Mouse (Mus musculus) forebrain, embryonic 12.5 days (tissue): ENCODE measurements at regions not wholly inside any gene's neighbourhood (a gene's known extent, or its start where the extent isn't known, plus 50 kb on each side); places are given as distances from the start of the nearest gene placed in this dataset.

ENCODE experiments used
- ATAC-seq: fragments of 200-750 bp; cut with Nextera tagmentation; 2 replicates; pipeline ENCODE4 v1.8.0; 2017; ENCODE audit warnings: moderate TSS enrichment; ENCODE audit not compliant: low FRiP score
- H3K27ac ChIP-seq: fragments of 300-500 bp; sonication (generic); 2 replicates; pipeline ENCODE4 v1.5.1; 2016; ENCODE audit warnings: mild to moderate bottlenecking
- H3K27me3 ChIP-seq: fragments of 300-500 bp; sonication (generic); 2 replicates; pipeline ENCODE4 v1.6.1; 2016; ENCODE audit warnings: mild to moderate bottlenecking
- H3K36me3 ChIP-seq: fragments of 300-500 bp; sonication (generic); replicated peaks from 2 replicates; pipeline ENCODE4 v1.6.1; 2016; ENCODE audit warnings: mild to moderate bottlenecking
- H3K4me1 ChIP-seq: fragments of 300-500 bp; sonication (generic); 2 replicates; pipeline ENCODE4 v1.6.1; 2016
- H3K4me2 ChIP-seq: fragments of 300-500 bp; sonication (generic); 2 replicates; pipeline ENCODE4 v1.6.1; 2016; ENCODE audit warnings: mild to moderate bottlenecking, moderate library complexity
- H3K4me3 ChIP-seq: fragments of 300-500 bp; sonication (generic); replicated peaks from 2 replicates; pipeline ENCODE4 v1.5.1; 2016; ENCODE audit warnings: mild to moderate bottlenecking
- H3K9ac ChIP-seq: fragments of 300-500 bp; sonication (generic); 2 replicates; pipeline ENCODE4 v1.6.1; 2016; ENCODE audit warnings: mild to moderate bottlenecking
- H3K9me3 ChIP-seq: fragments of 300-500 bp; sonication (generic); 2 replicates; pipeline ENCODE4 v1.6.1; 2016
- WGBS: fragments of 180-500 bp; shearing (Covaris S2); methylation state at CpG from one replicate; pipeline ENCODE4 v1.1.7; 2016; 5-methylcytosine and 5-hydroxymethylcytosine counted together

- no peaks in the 10 kb centered on the region for H3K36me3 ChIP-seq
- H3K4me3 ChIP-seq: no peak overlapping the region
- H3K4me2 ChIP-seq: no peak overlapping the region
- H3K27me3 ChIP-seq: no peaks in the 10 kb centered on the region
- no peak overlapping the region for H3K27ac ChIP-seq
- 83% methylated on average over 2 of the region's 2 CpGs for WGBS
- no peak overlapping the region for H3K9ac ChIP-seq
- no peak for ATAC-seq
- no peaks in the 10 kb centered on the region for H3K4me1 ChIP-seq
- H3K9me3 ChIP-seq: no peaks in the 10 kb centered on the region
Measured at GRCm38 (mm10) chr6:41119176-41119575, 83.9 kb upstream of the 2210010C04Rik start.

GRCm38 (mm10) chr6:41118201-41118976 is 83.1 kb upstream of the 2210010C04Rik start:
- H3K9me3 ChIP-seq: no peaks in the 10 kb centered on the region
- H3K9ac ChIP-seq: no peak overlapping the region
- no peaks in the 10 kb centered on the region for H3K4me1 ChIP-seq
- H3K4me3 ChIP-seq: no peak overlapping the region
- 13% methylated on average over 7 of the region's 7 CpGs for WGBS
- no peak overlapping the region for H3K4me2 ChIP-seq
- 0 out of 2 replicates have a peak, but pooled peaks have one; percentile 65 for ATAC-seq
- H3K27ac ChIP-seq: no peak overlapping the region
- H3K27me3 ChIP-seq: no peaks in the 10 kb centered on the region
- no peaks in the 10 kb centered on the region for H3K36me3 ChIP-seq

GRCm38 (mm10) chr6:41113943-41114342 is 78.6 kb upstream of the 2210010C04Rik start:
- H3K36me3 ChIP-seq: no peaks in the 10 kb centered on the region
- H3K9me3 ChIP-seq: no peaks in the 10 kb centered on the region
- ATAC-seq: no peak
- no peak overlapping the region for H3K4me3 ChIP-seq
- H3K4me1 ChIP-seq: no peaks in the 10 kb centered on the region
- H3K27me3 ChIP-seq: no peaks in the 10 kb centered on the region
- 65% methylated on average over 1 of the region's 1 CpGs for WGBS
- no peak overlapping the region for H3K4me2 ChIP-seq
- no peak overlapping the region for H3K9ac ChIP-seq
- no peak overlapping the region for H3K27ac ChIP-seq

GRCm38 (mm10) chr6:41112861-41113610 is 77.7 kb upstream of the 2210010C04Rik start:
- WGBS: 44% methylated on average over 7 of the region's 7 CpGs
- Histone ChIP-seq H3K36me3 (no peaks in the 10 kb centered on the region), H3K9me3 (no peaks in the 10 kb centered on the region), H3K27me3 (no peaks in the 10 kb centered on the region), H3K4me3 (no peak overlapping the region), H3K4me1 (no peaks in the 10 kb centered on the region), H3K4me2 (no peak overlapping the region), H3K9ac (no peak overlapping the region), H3K27ac (no peak overlapping the region)
- no peak for ATAC-seq

- no peaks in the 10 kb centered on the region for H3K4me1 ChIP-seq
- H3K4me3 ChIP-seq: no peak overlapping the region
- H3K27ac ChIP-seq: no peak overlapping the region
- H3K9ac ChIP-seq: no peak overlapping the region
- no peaks in the 10 kb centered on the region for H3K9me3 ChIP-seq
- ATAC-seq: no peak
- H3K27me3 ChIP-seq: no peaks in the 10 kb centered on the region
- H3K36me3 ChIP-seq: no peaks in the 10 kb centered on the region
- no peak overlapping the region for H3K4me2 ChIP-seq
Measured at GRCm38 (mm10) chr6:41111829-41112228, 76.5 kb upstream of the 2210010C04Rik start.

- WGBS: 74% methylated on average over 1 of the region's 1 CpGs
- no peak overlapping the region for H3K4me2 ChIP-seq
- no peak overlapping the region for H3K4me3 ChIP-seq
- no peak overlapping the region for H3K27ac ChIP-seq
- H3K9ac ChIP-seq: no peak overlapping the region
- no peaks in the 10 kb centered on the region for H3K4me1 ChIP-seq
- no peaks in the 10 kb centered on the region for H3K9me3 ChIP-seq
- H3K27me3 ChIP-seq: no peaks in the 10 kb centered on the region
- no peaks in the 10 kb centered on the region for H3K36me3 ChIP-seq
- ATAC-seq: no peak
Measured at GRCm38 (mm10) chr6:41108897-41109296, 73.6 kb upstream of the 2210010C04Rik start.

GRCm38 (mm10) chr6:41103689-41104400 is 68.5 kb upstream of the 2210010C04Rik start:
- Histone ChIP-seq H3K9ac (no peak overlapping the region), H3K4me3 (no peak overlapping the region), H3K27ac (no peak overlapping the region), H3K4me1 (no peaks in the 10 kb centered on the region), H3K36me3 (no peaks in the 10 kb centered on the region), H3K27me3 (no peaks in the 10 kb centered on the region), H3K4me2 (no peak overlapping the region), H3K9me3 (no peaks in the 10 kb centered on the region)
- WGBS: 85% methylated on average over 6 of the region's 6 CpGs
- ATAC-seq: no peak

- Histone ChIP-seq H3K4me2 (no peak overlapping the region), H3K27me3 (no peaks in the 10 kb centered on the region), H3K4me1 (no peaks in the 10 kb centered on the region), H3K27ac (no peak overlapping the region), H3K4me3 (no peak overlapping the region), H3K9ac (no peak overlapping the region), H3K9me3 (no peaks in the 10 kb centered on the region), H3K36me3 (no peaks in the 10 kb centered on the region)
- WGBS: 78% methylated on average over 2 of the region's 2 CpGs
- no peak for ATAC-seq
Measured at GRCm38 (mm10) chr6:41101997-41102396, 66.7 kb upstream of the 2210010C04Rik start.

- Histone ChIP-seq H3K9me3 (no peaks in the 10 kb centered on the region), H3K4me2 (no peak overlapping the region), H3K27me3 (no peaks in the 10 kb centered on the region), H3K9ac (no peak overlapping the region), H3K4me3 (no peak overlapping the region), H3K36me3 (no peaks in the 10 kb centered on the region), H3K27ac (no peak overlapping the region), H3K4me1 (no peaks in the 10 kb centered on the region)
- 91% methylated on average over 2 of the region's 2 CpGs for whole genome bisulfite sequencing
- ATAC-seq: no peak
Measured at GRCm38 (mm10) chr6:41100258-41100657, 64.9 kb upstream of the 2210010C04Rik start.

- no peak overlapping the region for H3K4me3 ChIP-seq
- no peaks in the 10 kb centered on the region for H3K27me3 ChIP-seq
- peak; percentile 23; the same call in 1 of the 2 replicates for ATAC-seq
- H3K27ac ChIP-seq: no peak overlapping the region
- 54% methylated on average over 4 of the region's 4 CpGs for WGBS
- no peaks in the 10 kb centered on the region for H3K4me1 ChIP-seq
- H3K4me2 ChIP-seq: no peak overlapping the region
- no peaks in the 10 kb centered on the region for H3K9me3 ChIP-seq
- H3K36me3 ChIP-seq: no peaks in the 10 kb centered on the region
- H3K9ac ChIP-seq: no peak overlapping the region
Measured at GRCm38 (mm10) chr6:41091177-41091829, 56.0 kb upstream of the 2210010C04Rik start.
